Mouse (Mus musculus): ENCODE results near the gene Olfr114.

DNA sequence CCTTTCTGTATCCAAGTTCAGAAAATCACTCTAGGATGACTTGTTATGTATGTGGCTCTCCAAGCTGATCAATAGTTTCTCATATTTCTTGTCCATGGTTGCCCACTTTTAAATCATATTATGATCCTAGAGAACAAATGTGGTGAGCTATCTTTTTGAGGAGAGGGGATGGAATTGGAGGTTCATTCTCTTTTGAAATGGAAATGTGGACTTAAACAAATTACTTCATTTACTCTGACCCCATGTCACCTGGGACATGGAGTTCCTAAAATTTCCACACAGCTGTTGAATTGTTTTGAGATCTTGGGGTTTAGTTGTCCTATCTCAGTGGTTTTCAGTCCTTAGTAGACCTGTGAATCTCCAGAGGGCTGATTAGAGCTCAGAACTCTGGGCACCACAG is 15.0 kb downstream of the Olfr114 start, which contains the start of gene Olfr113:
- TF ChIP-seq POLR2A (IDR thresholded peaks at IDR 0.05; ENCODE audit: control insufficient read depth in 1 of 2, insufficient read depth in 1 of 2, low read depth in 1 of 2, low read length in 2 of 2, poor library complexity in 1 of 2) (no peak), EP300 (IDR thresholded peaks at IDR 0.05; ENCODE audit: low read depth in 1 of 2, low read length in 2 of 2) (no peak), CTCF (IDR thresholded peaks at IDR 0.05 in 2 of 3, conservative IDR thresholded peaks at IDR 0.05 in 1 of 3; ENCODE audit: control insufficient read depth in 1 of 3, insufficient read depth in 1 of 3, low read depth in 2 of 3, low read length in 3 of 3, poor library complexity in 1 of 3, severe bottlenecking in 1 of 3) (no peak), E2F4 (IDR thresholded peaks at IDR 0.05; ENCODE audit: borderline replicate concordance, low read depth, low read length) (no peak), KAT2A (conservative IDR thresholded peaks at IDR 0.05; ENCODE audit: low read depth, low read length) (no peak), ZKSCAN1 (IDR thresholded peaks at IDR 0.05; ENCODE audit: low read depth, low read length) (no peak), CHD1 (IDR thresholded peaks at IDR 0.05; ENCODE audit: low read depth, low read length) (no peak), TCF12 (IDR thresholded peaks at IDR 0.05; ENCODE audit: low read depth, low read length) (no peak), ZC3H11A (IDR thresholded peaks at IDR 0.05; ENCODE audit: low read depth, low read length) (no peak)

All from MEL (cell line).